Mouse (Mus musculus): ENCODE measurements around the gene Srprb.

- TF ChIP-seq CTCF (IDR thresholded peaks at IDR 0.05; ENCODE audit: extremely low read depth, insufficient read depth, insufficient read length, insufficient replicate concordance) (no peak), POLR2A (IDR thresholded peaks at IDR 0.05; ENCODE audit: low read depth, low read length) (no peak)
Observed at GRCm38 (mm10) chr9:103175692-103176091, 26.2 kb downstream of the Srprb start.

Data from spleen, adult 2 months (tissue).